Mouse (Mus musculus): ENCODE data around the gene Ddb1.

Ddb1 gene

DNA sequence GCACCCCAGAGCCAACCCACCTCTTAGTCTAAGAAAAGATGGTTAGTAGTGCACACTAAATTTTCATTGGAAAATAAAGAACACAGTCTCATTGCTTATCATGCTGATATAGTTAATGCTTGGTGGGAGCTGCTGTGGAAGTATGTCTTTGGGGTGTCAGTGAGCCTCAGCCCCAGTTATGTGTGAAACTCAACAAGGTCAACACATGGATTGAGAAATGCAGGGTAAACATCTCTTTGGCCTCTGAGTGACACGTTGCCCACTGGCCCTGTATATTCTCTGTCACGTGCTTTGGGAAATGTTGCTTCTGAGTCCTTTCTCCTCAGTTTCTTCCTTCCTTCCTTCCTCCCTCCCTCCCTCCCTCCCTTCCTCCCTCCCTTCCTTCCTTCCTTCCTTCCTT lies 53.3 kb downstream of the Ddb1 start:
- DNase-seq (ENCODE audit: extremely low spot score, low read depth, low spot score), result no peak

DNA sequence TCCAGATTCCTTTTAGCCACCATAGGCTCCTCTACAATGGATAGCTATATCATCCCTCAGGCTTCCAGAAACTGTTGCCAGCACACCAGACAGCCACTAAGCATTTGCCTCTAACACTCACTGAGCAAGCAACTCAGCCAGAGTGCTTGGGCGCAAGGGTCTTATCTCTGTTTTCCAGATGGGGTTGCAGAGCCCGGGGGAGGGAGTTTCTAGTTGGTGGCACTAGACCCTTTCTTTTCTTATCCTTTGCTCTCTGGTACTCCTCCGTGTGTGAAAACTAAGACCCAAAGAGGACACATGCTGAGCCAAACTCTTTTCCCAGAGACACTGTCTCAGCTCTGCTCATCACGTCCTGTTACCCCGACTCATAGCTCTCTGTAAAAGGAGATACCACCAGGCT lies 56.2 kb downstream of the Ddb1 start:
- no peak for DNase-seq (ENCODE audit: extremely low spot score, low read depth, low spot score)

DNA sequence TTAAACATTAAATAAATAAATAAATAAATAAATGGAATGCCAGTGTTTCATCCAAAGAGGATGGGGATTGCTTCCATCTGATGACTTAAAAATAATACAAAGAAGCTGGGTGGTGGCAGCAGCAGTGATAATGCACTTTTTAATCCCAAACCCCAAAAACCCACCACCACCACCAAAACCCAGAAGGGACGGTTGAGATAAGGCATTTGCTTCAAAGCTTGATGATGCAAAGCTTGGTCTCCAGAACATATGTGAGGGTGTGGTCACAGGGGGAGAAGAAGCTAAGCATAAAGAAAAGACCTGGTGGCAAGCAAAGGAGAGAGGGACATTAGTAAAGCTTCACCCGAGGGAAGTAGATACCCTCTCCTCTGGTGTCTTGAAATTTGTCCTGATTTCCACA lies 56.8 kb downstream of the Ddb1 start:
- no peak for DNase-seq (ENCODE audit: extremely low spot score, low read depth, low spot score)

DNA sequence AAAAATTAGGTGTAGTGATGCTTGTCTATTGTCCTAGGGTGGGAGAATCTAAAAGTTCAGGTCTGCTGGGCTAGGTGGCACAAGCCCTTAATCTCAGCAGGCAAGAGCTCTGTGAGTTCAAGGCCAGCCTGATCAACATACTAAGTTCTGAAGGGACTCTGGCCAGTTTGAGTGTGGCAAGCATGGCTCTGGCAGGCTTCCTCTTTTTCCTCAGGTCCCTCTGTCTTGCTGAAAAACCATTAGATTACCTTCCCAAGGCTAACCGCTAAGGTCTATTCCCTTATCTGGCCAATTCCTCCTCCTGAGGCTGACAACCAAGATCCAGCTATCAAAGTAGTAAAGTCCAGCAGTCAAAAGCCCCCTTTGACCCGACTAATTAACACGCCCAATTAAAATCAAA lies 57.5 kb downstream of the Ddb1 start:
- no peak for DNase-seq (ENCODE audit: extremely low spot score, low read depth, low spot score)

GRCm38 (mm10) chr19:10665093-10665492 lies 60.0 kb downstream of the Ddb1 start:
- no peak for DNase-seq (ENCODE audit: extremely low spot score, low read depth, low spot score)

DNA sequence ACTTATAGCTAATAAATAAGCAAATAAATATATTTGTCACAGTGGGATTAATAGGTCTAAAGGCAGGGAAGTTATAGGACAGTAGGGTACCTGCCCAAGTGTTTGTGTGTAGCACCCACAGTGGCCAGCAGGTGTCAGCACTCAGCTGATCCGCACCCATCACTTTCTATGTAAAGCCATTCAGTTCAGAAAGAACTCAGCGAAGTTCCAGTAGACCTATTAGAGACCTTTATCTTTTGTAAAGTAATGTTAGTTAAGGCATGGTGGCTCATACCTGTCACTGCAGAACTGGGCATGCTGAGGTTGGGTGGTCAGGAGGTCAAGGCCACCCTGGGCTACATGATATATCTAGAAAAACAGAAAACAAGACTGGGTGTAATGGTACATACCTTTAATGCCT lies 60.4 kb downstream of the Ddb1 start:
- DNase-seq (ENCODE audit: extremely low spot score, low read depth, low spot score), result peak; percentile 35

DNA sequence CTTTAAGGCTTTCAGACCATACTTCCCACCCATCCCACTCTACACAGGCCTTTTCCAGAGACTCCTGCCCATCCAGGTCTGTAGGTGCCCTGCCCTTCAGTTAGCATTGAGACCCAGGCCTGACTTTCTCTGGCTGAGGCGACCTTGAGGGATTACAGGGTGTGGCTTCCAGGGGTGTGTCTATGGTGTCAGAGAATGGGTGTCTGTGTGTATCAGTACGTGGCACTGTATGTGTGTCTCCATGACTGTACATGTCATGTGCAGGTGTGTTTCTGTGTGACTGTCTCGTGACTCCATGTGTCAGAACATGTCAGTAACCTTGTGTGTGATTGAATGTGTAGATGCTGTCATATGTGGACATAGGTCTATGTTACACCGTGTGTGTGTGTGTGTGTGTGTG lies 66.2 kb downstream of the Ddb1 start:
- DNase-seq (ENCODE audit: extremely low spot score, low read depth, low spot score), result no peak

GRCm38 (mm10) chr19:10671854-10672417 lies 66.8 kb downstream of the Ddb1 start:
- no peak for DNase-seq (ENCODE audit: extremely low spot score, low read depth, low spot score)

- DNase-seq (ENCODE audit: extremely low spot score, low read depth, low spot score), result no peak
These were observed 68.1 kb downstream of the Ddb1 start for GRCm38 (mm10) chr19:10673275-10673674.

- DNase-seq (ENCODE audit: extremely low spot score, low read depth, low spot score), result no peak
These were observed 71.5 kb downstream of the Ddb1 start for GRCm38 (mm10) chr19:10676656-10677055.

DNA sequence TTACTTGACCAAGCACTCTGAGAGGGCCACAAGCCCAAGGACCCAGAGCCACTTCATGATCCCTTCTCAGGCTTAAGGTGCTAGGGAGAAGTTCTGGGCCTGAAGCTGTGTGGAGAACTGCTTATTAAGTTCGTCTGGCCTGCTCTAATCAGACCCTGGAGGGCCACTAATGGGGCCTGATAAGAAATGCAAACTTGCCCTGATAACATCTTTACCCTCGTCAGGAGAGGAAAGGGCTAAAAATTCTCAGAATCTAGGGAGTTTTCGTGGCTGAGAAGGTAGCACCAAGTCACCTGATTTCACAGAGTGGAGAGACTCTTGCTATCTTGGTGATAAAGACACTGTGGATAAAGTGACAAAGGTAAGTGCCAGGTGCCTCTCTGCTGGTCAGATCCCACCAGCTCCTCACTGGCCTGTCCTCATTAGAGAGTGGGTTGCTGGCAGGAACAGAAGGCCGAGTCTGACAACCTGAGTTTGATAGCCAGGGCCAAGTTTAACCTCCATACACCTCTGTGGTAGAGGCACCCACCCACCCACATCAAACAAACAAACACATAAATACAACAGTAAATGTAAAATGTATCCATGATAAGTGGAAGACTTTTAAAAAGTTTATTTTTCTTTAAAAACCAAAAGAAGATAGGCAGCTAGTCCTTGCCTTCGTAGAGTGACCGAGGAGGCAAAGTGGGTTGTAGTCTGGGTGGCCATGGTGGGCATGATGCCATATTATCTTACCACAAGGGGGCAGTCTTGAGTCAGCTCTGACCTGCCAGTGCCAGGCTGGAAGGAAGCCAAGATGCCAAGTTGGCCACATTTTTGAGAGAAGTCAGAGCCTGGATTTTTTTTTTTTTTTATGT lies 73.0 kb downstream of the Ddb1 start, which contains the start of gene Pga5:
Gene Pga5, minus strand, starts transcription at position 157 of the 857 bp plus-strand sequence.
- DNase-seq (ENCODE audit: extremely low spot score, low read depth, low spot score), result peak; percentile 47

DNA sequence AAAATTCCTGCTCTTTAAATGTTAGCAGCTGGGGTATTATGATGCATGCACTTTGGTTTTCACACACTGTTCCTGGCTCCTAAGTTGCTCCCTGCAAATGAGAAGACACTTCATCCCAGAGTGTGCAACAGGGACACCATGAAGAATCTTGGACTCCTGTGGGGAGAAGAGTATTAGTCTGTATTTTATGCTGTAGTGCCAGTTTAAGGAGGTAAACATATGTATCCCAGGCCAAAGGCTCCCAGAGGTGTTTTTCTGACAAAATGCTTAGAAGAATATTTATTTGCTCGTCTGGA lies 73.6 kb downstream of the Ddb1 start:
- no peak for DNase-seq (ENCODE audit: extremely low spot score, low read depth, low spot score)

Data from hindlimb bud, embryonic 11.5 days (tissue).